Mouse (Mus musculus) Patski (cell line): ENCODE measurements at regions not wholly inside any gene's neighbourhood (a gene's known extent, or its start where the extent isn't known, plus 50 kb on each side); places are given as distances from the start of the nearest gene placed in this dataset.

ENCODE experiments used
- ATAC-seq: fragments of 100-300 bp; one replicate; pipeline ENCODE4 v1.8.0; 2021
- CTCF ChIA-PET: fragments of 350-600 bp; sonication (Branson Sonifier 250); formaldehyde crosslinking; loops from one replicate; lab custom pipeline; 2022; ENCODE audit warnings: inconsistent platforms; lab: Charles Lee
- POLR2A ChIA-PET: fragments of 350-600 bp; sonication (Branson Sonifier 250); formaldehyde crosslinking; loops from one replicate; lab custom pipeline; 2022; ENCODE audit warnings: antibody characterized with exemption, inconsistent platforms; lab: Charles Lee
- DNase-seq: peaks from one replicate; pipeline ENCODE4 v3.0.0-alpha.2; 2011; ENCODE audit warnings: low read depth, low spot score
- H3K27me3 ChIP-seq: fragments of 371-371 bp; one replicate; pipeline ENCODE4 v1.5.1; 2021
- CTCF ChIP-seq: fragments of 100-300 bp; IDR thresholded peaks from one replicate; pipeline ENCODE4 v1.5.1; 2021
- in situ Hi-C: fragments of 300-500 bp; cut with MboI; formaldehyde crosslinking; loops from 3 replicates; pipeline ENCODE4 v1.11.1; 2018; ENCODE audit warnings: low pct_unique_long_range_greater_than_20kb, mixed read lengths

DNA sequence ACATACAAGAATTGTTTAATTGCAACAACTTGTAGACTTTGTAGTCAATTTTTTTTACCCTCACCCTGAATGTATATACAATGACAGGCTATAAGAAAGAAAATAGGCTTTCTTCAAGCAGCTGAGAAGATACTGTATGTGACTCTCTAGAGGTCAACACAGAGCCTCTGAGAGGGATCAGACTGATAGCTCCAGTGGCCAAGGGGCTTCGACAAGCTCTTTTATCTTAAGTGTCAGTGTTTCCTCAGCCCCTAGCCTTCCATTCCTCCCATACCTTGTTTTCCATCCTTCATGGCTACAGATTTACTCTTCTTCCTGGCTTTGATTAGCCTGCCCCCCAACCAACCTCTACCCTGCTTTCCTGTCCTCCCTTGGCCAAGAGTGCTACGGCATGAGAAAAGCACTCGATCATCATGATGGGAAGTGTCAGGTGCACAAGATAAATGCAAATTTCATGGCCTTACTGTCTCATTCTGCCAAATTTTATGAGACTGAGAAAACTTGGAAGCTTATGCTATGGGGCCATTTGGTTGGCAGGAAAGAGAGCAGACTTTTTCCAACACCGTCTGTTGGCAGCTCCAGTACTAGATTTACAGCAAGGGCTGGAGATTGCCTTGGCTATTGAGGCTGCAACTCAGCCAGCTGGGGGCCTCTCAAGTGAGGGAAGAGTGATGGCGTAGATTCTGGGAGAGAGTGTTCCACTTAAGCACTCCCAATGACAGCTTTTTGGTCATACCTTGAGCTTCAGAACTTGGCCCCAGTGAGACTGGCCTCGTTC, 484.3 kb upstream of the Etaa1 start:
- ATAC-seq = no peak
- ChIA-PET CTCF (no interaction called here), POLR2A (no interaction called here)
- no peak for TF ChIP-seq CTCF
- no peak for DNase-seq
- no peaks in the 10 kb centered on the region for H3K27me3 ChIP-seq
- in situ Hi-C loops = no loop called here

DNA sequence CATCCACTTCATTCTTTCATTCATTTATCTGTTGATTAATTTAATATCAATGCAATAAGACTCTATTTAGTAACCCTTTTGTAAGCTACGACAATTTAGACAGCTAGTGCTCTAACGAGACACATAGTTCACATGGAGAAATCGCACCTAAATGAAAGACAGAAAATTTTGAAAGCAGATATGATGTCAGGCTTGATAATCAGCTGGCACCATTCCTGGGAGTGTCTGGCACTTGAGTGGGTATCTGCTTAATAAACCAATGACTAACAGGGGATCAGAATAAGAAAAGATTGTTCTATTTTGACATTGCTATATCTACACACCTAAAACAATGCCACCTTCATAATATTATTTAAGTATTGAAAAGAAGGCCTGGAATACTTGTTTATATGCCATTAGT, 467.4 kb upstream of the Etaa1 start:
- POLR2A ChIA-PET = no interaction called here
- ATAC-seq = no peak

DNA sequence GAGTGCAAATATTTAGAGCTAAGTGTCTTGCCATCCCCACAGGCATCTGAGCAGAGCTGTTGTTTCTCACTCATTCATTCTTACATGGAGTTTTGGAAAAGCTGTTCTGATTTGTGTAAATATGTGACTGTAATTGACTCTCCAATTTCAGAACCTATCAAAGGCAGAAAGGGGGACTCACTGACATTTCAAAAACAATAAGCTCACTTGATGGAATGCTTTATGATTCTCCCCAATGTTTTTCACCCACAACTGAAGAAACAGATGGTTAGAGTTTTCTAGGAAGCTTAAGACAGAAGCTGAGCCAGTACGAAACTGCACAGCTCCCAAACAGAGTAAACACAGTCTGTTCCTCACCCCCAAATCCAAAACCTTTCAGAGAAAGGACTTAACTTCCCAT, 460.1 kb upstream of the Etaa1 start:
- POLR2A ChIA-PET = no interaction called here
- no peaks in the 10 kb centered on the region for H3K27me3 ChIP-seq
- in situ Hi-C loops = no loop called here
- CTCF ChIA-PET = interaction anchor here (1.3 kb wide), 1 partner anchor 13 kb away, joined by 5 read pairs; no protein-coding TSS in a partner anchor
- DNase-seq (no peak), ATAC-seq (no peak)
- no peak for TF ChIP-seq CTCF

More for the DNA sequence above, 467.4 kb upstream of the Etaa1 start:
- in situ Hi-C loops = no loop called here
- TF ChIP-seq CTCF = no peak
- CTCF ChIA-PET = no interaction called here
- H3K27me3 ChIP-seq = no peaks in the 10 kb centered on the region
- no peak for DNase-seq

DNA sequence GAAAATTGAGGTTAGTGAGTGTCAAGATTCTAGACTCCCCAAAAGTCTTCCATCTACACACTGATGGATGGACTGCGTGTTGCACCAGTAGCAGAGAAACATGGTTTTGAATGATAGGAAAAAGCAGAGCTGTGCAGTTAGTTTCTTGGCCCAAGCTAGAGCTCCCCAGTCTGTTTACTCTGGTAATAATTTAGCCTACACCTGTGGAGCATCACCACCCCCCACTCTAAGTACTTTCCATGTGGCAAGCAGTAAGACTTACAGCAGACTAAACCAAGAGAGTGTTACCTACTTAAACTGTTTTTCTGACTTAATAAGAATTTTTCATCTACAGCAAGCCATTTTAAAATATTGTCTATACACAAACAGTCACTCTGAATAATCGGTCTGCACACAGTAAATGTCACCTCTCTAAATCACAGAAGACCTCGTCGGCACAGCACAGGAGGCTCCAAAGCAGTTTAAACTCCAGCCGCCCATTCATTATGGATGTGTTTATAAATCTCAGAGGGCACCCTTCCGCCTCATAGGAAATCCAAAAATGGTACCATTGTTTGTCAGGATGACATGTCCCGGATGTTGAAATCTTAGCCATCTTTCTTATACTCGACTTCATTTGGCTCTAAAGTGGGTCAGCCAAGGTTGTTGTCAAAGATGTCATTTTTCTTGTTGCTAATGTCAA, 454.5 kb upstream of the Etaa1 start:
- no peaks in the 10 kb centered on the region for H3K27me3 ChIP-seq
- ChIA-PET POLR2A (no interaction called here), CTCF (no interaction called here)
- DNase-seq (no peak), ATAC-seq (no peak)
- in situ Hi-C loops = no loop called here
- no peak for TF ChIP-seq CTCF

DNA sequence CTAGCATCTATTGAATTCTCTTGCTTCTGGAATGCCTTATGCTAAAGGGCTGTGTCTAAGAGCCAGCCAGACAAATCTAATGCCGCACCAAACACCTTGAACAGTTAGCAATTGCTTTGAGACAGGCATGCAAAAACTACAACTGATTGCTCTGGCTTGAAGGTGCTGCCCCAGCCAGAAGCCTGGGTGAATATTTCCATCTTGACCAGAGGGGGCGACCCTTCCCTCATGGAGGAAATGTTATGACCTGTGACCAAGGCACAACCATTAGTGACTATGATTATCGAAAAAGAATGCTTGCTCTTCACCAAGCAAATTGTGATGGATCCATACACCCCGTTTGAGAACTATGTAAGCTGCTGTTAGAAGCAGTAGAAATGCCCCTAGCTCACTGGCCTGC, 445.9 kb upstream of the Etaa1 start:
- DNase-seq = no peak

DNA sequence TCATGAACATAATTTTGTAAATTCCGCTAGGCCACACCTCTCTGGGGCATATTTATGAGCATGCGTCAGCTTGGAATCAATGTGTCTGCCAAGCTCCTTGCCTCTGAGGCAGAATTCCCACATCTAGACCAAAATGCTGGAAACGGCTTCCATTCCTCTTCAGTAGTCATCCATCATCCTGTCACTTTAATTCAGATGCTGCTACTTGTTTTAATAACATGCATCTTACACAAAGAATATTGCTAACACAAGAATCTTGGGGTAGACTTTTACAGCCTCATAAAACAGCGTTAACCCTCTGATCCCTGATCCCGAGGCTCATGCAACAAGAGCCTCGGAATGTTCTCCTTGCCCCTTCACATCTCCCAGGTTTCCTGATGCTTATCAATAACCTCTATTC, 442.7 kb upstream of the Etaa1 start:
- CTCF ChIA-PET = no interaction called here
- DNase-seq (no peak), ATAC-seq (no peak)

More for the DNA sequence above, 445.9 kb upstream of the Etaa1 start:
- in situ Hi-C loops = no loop called here
- no peak for ATAC-seq
- H3K27me3 ChIP-seq = peaks cover 4% of the 10 kb centered on the region
- ChIA-PET CTCF (no interaction called here), POLR2A (no interaction called here)
- peak; percentile 8 for TF ChIP-seq CTCF

DNA sequence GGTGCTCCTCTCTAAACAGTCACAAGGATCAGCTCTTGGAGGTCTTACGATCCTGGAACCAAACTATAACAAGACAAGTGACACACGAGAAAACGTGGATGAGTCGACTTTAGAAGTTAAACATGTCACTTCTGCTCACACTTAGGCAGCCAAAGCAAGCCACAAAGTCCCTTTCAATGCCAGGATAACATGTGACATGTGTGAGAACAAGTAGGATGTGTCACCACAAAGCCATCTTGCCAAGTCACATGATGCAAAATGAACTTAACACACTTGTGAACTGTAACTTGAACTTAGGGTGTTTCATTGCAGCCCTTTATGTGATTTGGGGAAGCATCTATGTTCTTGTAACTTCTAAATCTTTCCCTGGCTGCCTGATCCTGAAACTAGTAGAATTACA, 442.0 kb upstream of the Etaa1 start:
- ATAC-seq = no peak
- no peak for DNase-seq
- H3K27me3 ChIP-seq = peaks cover 4% of the 10 kb centered on the region
- in situ Hi-C loops = no loop called here
- TF ChIP-seq CTCF = no peak
- ChIA-PET CTCF (no interaction called here), POLR2A (no interaction called here)

More for the DNA sequence above, 442.7 kb upstream of the Etaa1 start:
- no peak for TF ChIP-seq CTCF
- POLR2A ChIA-PET = no interaction called here
- H3K27me3 ChIP-seq = peaks cover 4% of the 10 kb centered on the region
- in situ Hi-C loops = no loop called here

DNA sequence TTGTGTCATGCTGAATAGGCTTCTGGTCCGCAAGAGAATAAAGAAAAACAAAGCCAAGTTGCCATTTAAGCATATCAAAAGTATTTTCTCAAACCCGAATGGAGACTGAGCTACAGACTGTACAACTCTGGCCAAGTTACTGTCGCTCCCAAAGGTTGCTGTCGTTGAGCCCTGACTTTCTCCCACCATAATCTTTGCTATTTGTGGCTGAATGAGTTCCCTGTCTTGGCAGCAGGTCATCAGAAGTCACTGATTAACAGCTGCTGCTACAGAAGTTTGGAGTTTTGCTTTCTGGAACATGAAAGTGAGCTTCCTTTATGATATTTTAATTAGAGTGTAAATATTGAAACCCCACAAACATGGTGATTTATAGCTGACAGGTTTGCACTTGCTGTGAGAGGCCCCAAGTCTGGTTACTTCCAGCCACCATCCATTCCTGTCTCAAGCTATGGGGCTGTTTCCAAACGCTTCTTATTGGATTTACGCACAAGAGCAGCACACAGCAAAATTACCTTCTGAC, 419.2 kb upstream of the Etaa1 start:
- CTCF ChIA-PET = no interaction called here
- no peaks in the 10 kb centered on the region for H3K27me3 ChIP-seq
- POLR2A ChIA-PET = no interaction called here
- DNase-seq = no peak
- in situ Hi-C loops = no loop called here
- TF ChIP-seq CTCF = no peak
- ATAC-seq = no peak

DNA sequence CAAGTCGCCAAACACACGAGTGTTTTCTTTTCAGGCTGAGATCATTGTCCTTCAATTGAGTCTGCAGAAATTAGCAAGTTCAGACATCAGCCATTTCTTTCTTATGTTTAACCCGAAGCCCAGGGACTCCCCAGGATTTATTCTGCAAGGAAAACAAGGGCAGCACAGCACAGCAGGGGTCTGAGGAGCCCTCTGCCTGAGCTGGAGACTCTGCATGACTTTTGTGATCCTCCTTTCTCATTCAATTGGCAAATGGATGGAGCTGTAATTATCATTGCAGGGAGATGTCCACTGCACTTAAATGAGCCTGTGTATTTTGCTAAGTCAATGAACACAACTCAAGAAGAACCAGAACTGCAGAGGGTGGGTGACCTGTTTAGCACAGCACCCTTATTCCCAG, 417.6 kb upstream of the Etaa1 start:
- CTCF ChIA-PET = no interaction called here
- POLR2A ChIA-PET = no interaction called here
- ATAC-seq (no peak), DNase-seq (no peak)
- TF ChIP-seq CTCF = no peak
- H3K27me3 ChIP-seq = no peaks in the 10 kb centered on the region
- in situ Hi-C loops = no loop called here

DNA sequence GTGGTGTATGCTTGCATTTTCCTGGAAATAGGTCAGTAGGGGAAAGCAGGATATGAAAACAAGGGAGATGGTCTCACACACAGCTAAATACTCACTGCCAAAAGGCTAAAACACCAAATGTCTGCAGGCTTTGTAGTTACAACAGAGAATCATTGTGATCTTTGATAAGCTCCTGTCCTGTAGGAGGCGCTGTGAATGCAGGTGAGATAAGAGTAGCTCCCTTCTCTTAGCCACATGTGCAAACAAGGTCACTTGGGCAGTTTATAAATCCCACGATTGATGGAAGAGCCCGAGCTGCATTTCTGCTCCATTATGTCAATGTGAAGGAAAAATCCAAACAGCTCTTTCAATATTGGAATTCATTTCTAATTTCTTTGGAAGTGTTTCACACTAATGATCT, 417.2 kb upstream of the Etaa1 start:
- DNase-seq (no peak), ATAC-seq (no peak)
- POLR2A ChIA-PET = no interaction called here
- in situ Hi-C loops = no loop called here
- no peak for TF ChIP-seq CTCF
- CTCF ChIA-PET = no interaction called here
- no peaks in the 10 kb centered on the region for H3K27me3 ChIP-seq

DNA sequence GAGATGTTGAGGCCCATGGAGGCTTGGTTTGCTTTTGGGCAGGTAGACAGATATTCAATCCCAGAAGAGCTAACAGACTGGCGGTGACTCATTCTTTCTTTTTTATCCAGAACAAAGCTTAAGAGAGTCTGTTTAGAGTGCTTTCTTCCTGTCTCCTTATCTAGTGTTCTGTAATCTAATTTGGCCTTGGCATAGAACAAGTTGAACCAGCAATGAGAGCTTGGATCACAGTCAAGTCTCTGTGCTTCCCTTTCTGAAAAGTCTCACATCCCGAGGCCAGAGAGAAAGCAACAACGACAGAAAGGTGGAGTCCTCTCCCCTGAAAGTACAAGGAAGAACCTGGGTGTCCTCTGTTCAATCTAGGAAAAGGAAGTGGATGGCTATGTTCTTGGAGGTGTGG, 401.2 kb upstream of the Etaa1 start:
- POLR2A ChIA-PET = no interaction called here
- in situ Hi-C loops = no loop called here

More for the DNA sequence above, 401.2 kb upstream of the Etaa1 start:
- CTCF ChIA-PET = no interaction called here
- no peak for ATAC-seq
- peaks cover 10% of the 10 kb centered on the region for H3K27me3 ChIP-seq
- no peak for TF ChIP-seq CTCF
- no peak for DNase-seq
